Mouse (Mus musculus): Measurements from ENCODE around the gene Arhgef15. TPM values are rescaled to one million over a fixed set of nuclear protein-coding genes. Genes with fewer than 3 reads are reported as not detected.

The Arhgef15 gene
- polyA plus RNA-seq, 1 experiment from 2014 or later: 6.7 TPM

- peaks cover 7% of the 10 kb centered on the region for H3K4me1 ChIP-seq (ENCODE audit: control insufficient read depth, insufficient read depth, low read length)
- H3K27me3 ChIP-seq (ENCODE audit: control insufficient read depth, insufficient read depth, low read length): no peaks in the 10 kb centered on the region
- 88% methylated on average over 4 of the region's 4 CpGs for WGBS
- no peak overlapping the region for H3K4me2 ChIP-seq (ENCODE audit: low read depth, severe bottlenecking)
- H3K27ac ChIP-seq (replicated peaks; ENCODE audit: low read depth, low read length): no peak overlapping the region
- DNase-seq (ENCODE audit: low spot score): no peak
- no peak overlapping the region for H3K4me3 ChIP-seq (ENCODE audit: low read depth, low read length)
- peaks cover 19% of the 10 kb centered on the region for H3K36me3 ChIP-seq (ENCODE audit: control insufficient read depth, insufficient read depth, low read length)
- H3K9me3 ChIP-seq (ENCODE audit: control insufficient read depth, low read length): no peaks in the 10 kb centered on the region
- ATAC-seq (ENCODE audit: insufficient number of reproducible peaks, low FRiP score, low TSS enrichment, low read depth): no peak
- no peak overlapping the region for H3K9ac ChIP-seq (ENCODE audit: low read length)
These were observed 50.9 kb downstream of the Arhgef15 start for GRCm38 (mm10) chr11:68906461-68906790.

DNA sequence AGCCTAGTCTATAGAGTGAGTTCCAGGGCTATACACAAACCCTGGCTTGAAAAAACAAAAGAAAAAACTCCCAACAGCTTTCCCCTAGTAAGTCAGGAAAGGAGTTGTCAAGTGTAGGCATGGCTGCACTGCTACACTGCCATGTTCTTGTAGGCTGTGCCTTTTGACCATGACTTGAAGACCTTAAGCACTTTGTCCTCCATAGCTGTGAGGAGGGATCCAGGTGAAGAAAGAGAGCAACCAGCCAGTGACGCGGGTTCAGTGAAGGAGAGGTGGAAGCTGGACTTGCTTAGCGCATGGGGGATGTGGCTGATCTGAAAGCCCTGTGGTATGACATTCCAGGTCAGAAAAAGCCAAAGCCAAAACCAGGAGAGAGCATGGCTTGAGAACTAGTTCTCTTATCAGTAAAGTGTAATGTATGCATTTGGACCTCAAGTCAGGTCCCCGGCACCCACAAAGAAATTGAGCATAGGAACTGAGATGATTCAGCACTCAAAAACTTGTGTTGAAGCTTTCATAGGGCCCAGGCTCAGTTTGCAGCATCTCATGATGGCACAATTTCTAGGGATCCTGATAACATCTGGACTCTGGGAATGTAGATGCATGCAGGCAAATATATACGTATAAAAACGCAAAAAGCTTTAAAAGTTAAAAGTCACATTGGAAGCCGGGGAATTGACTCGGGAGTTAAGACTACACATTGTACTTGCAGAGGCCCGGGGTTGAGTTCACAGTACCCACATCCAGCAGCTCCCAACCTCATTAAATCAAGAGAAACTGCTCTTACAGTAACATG lies 51.4 kb downstream of the Arhgef15 start:
- Histone ChIP-seq H3K36me3 (ENCODE audit: control insufficient read depth, insufficient read depth, low read length) (peaks cover 19% of the 10 kb centered on the region), H3K9ac (ENCODE audit: low read length) (no peak overlapping the region), H3K4me3 (ENCODE audit: low read depth, low read length) (no peak overlapping the region), H3K4me1 (ENCODE audit: control insufficient read depth, insufficient read depth, low read length) (peaks cover 7% of the 10 kb centered on the region), H3K27me3 (ENCODE audit: control insufficient read depth, insufficient read depth, low read length) (no peaks in the 10 kb centered on the region), H3K9me3 (ENCODE audit: control insufficient read depth, low read length) (no peaks in the 10 kb centered on the region), H3K4me2 (ENCODE audit: low read depth, severe bottlenecking) (no peak overlapping the region), H3K27ac (replicated peaks; ENCODE audit: low read depth, low read length) (no peak overlapping the region)
- ATAC-seq (ENCODE audit: insufficient number of reproducible peaks, low FRiP score, low TSS enrichment, low read depth) (no peak), DNase-seq (ENCODE audit: low spot score) (no peak)
- 89% methylated on average over 9 of the region's 9 CpGs for WGBS

DNA sequence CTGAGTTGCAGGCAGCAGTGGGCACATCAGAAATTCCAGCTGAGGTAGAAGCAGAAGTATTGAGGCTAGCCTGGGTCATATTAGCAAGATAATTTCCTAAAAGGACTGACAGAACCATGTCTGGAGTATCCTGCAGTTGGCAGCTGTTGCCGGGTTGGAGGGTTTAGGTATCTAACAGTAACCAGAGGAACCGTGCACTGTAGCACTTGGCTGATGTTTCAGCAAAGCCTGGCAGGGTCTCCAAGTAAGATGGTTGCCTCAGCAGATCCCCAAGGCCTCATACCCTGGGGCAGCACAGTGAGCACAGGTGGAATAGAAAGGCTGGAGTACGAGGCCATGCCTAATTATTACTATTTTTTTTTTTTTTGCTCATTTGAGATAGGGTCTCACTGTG lies 52.1 kb downstream of the Arhgef15 start:
- H3K27ac ChIP-seq (replicated peaks; ENCODE audit: low read depth, low read length): no peak overlapping the region
- 89% methylated on average over 3 of the region's 3 CpGs for WGBS
- no peak overlapping the region for H3K9ac ChIP-seq (ENCODE audit: low read length)
- no peak overlapping the region for H3K4me3 ChIP-seq (ENCODE audit: low read depth, low read length)
- ATAC-seq (ENCODE audit: insufficient number of reproducible peaks, low FRiP score, low TSS enrichment, low read depth): no peak
- H3K27me3 ChIP-seq (ENCODE audit: control insufficient read depth, insufficient read depth, low read length): no peaks in the 10 kb centered on the region
- H3K4me2 ChIP-seq (ENCODE audit: low read depth, severe bottlenecking): no peak overlapping the region
- H3K36me3 ChIP-seq (ENCODE audit: control insufficient read depth, insufficient read depth, low read length): peaks cover 19% of the 10 kb centered on the region
- no peaks in the 10 kb centered on the region for H3K9me3 ChIP-seq (ENCODE audit: control insufficient read depth, low read length)
- no peak for DNase-seq (ENCODE audit: low spot score)
- peaks cover 7% of the 10 kb centered on the region for H3K4me1 ChIP-seq (ENCODE audit: control insufficient read depth, insufficient read depth, low read length)

- Histone ChIP-seq H3K9ac (ENCODE audit: low read length) (no peak overlapping the region), H3K4me1 (ENCODE audit: control insufficient read depth, insufficient read depth, low read length) (peaks cover 7% of the 10 kb centered on the region), H3K27me3 (ENCODE audit: control insufficient read depth, insufficient read depth, low read length) (no peaks in the 10 kb centered on the region), H3K36me3 (ENCODE audit: control insufficient read depth, insufficient read depth, low read length) (peaks cover 19% of the 10 kb centered on the region), H3K4me3 (ENCODE audit: low read depth, low read length) (no peak overlapping the region), H3K9me3 (ENCODE audit: control insufficient read depth, low read length) (no peaks in the 10 kb centered on the region), H3K27ac (replicated peaks; ENCODE audit: low read depth, low read length) (no peak overlapping the region), H3K4me2 (ENCODE audit: low read depth, severe bottlenecking) (no peak overlapping the region)
- DNase-seq (ENCODE audit: low spot score) (peak; percentile 82), ATAC-seq (ENCODE audit: insufficient number of reproducible peaks, low FRiP score, low TSS enrichment, low read depth) (no peak)
- WGBS: 88% methylated on average over 8 of the region's 8 CpGs
These were observed 52.7 kb downstream of the Arhgef15 start for GRCm38 (mm10) chr11:68904375-68905137.

DNA sequence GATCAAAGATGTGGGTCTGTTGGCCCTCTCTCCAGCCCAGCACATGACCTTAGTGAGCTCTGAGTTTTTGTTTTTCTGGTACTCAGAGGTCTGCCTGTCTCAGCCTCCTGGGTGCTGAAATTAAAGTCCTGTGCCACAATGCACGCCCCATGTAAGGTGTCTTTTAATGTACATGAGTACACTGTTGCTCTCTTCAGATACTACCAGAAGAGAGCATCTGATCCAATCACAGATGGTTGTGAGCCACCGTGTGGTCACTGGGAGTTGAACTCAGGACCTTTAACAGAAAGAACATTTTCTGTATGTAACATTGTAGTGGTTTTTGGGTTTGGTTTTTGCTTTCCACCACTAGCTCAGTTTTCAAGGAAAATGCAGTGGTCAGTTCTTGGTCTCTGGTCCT lies 53.5 kb downstream of the Arhgef15 start:
- Histone ChIP-seq H3K9me3 (ENCODE audit: control insufficient read depth, low read length) (no peaks in the 10 kb centered on the region), H3K4me1 (ENCODE audit: control insufficient read depth, insufficient read depth, low read length) (peaks cover 4% of the 10 kb centered on the region), H3K36me3 (ENCODE audit: control insufficient read depth, insufficient read depth, low read length) (peaks cover 19% of the 10 kb centered on the region), H3K9ac (ENCODE audit: low read length) (no peak overlapping the region), H3K27ac (replicated peaks; ENCODE audit: low read depth, low read length) (no peak overlapping the region), H3K4me2 (ENCODE audit: low read depth, severe bottlenecking) (no peak overlapping the region), H3K4me3 (ENCODE audit: low read depth, low read length) (no peak overlapping the region), H3K27me3 (ENCODE audit: control insufficient read depth, insufficient read depth, low read length) (no peaks in the 10 kb centered on the region)
- ATAC-seq (ENCODE audit: insufficient number of reproducible peaks, low FRiP score, low TSS enrichment, low read depth) (no peak), DNase-seq (ENCODE audit: low spot score) (no peak)
- WGBS: 92% methylated on average over 2 of the region's 2 CpGs

- WGBS: 84% methylated on average over 5 of the region's 5 CpGs
- Histone ChIP-seq H3K27me3 (ENCODE audit: control insufficient read depth, insufficient read depth, low read length) (no peaks in the 10 kb centered on the region), H3K36me3 (ENCODE audit: control insufficient read depth, insufficient read depth, low read length) (peaks cover 19% of the 10 kb centered on the region), H3K4me3 (ENCODE audit: low read depth, low read length) (peak overlapping the region; percentile 98), H3K27ac (replicated peaks; ENCODE audit: low read depth, low read length) (no peak overlapping the region), H3K4me2 (ENCODE audit: low read depth, severe bottlenecking) (peak overlapping the region; percentile 70), H3K4me1 (ENCODE audit: control insufficient read depth, insufficient read depth, low read length) (peaks cover 4% of the 10 kb centered on the region), H3K9me3 (ENCODE audit: control insufficient read depth, low read length) (no peaks in the 10 kb centered on the region), H3K9ac (ENCODE audit: low read length) (peak overlapping the region; percentile 95)
- DNase-seq (ENCODE audit: low spot score): no peak
- no peak for ATAC-seq (ENCODE audit: insufficient number of reproducible peaks, low FRiP score, low TSS enrichment, low read depth)
These were observed 54.5 kb downstream of the Arhgef15 start for GRCm38 (mm10) chr11:68902823-68903222.

DNA sequence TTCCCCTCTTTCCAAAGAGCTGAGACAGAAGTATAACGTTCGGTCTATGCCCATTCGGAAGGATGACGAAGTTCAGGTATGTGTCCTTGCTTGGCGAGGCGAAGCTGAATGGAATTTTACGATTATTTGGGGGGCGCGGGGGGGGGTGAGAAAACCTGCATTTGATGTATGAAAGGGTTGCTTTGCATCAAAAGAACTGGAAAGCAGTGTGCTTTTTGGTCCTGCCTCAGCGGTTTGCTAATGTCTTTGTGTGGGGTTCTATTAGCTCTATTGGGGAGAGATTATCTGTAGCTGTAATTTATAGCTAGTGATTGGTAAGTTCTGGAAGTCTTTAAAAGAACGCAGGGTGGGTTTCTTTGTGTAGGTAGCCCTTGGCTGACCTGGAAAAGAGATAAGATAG lies 54.9 kb downstream of the Arhgef15 start:
- Histone ChIP-seq H3K27ac (replicated peaks; ENCODE audit: low read depth, low read length) (no peak overlapping the region), H3K4me2 (ENCODE audit: low read depth, severe bottlenecking) (peak overlapping the region; percentile 70), H3K9me3 (ENCODE audit: control insufficient read depth, low read length) (no peaks in the 10 kb centered on the region), H3K4me3 (ENCODE audit: low read depth, low read length) (peak overlapping the region; percentile 98), H3K4me1 (ENCODE audit: control insufficient read depth, insufficient read depth, low read length) (peaks cover 4% of the 10 kb centered on the region), H3K36me3 (ENCODE audit: control insufficient read depth, insufficient read depth, low read length) (peaks cover 19% of the 10 kb centered on the region), H3K27me3 (ENCODE audit: control insufficient read depth, insufficient read depth, low read length) (no peaks in the 10 kb centered on the region), H3K9ac (ENCODE audit: low read length) (peak overlapping the region; percentile 95)
- DNase-seq (ENCODE audit: low spot score) (no peak), ATAC-seq (ENCODE audit: insufficient number of reproducible peaks, low FRiP score, low TSS enrichment, low read depth) (no peak)
- 2% methylated on average over 11 of the region's 11 CpGs for WGBS

DNA sequence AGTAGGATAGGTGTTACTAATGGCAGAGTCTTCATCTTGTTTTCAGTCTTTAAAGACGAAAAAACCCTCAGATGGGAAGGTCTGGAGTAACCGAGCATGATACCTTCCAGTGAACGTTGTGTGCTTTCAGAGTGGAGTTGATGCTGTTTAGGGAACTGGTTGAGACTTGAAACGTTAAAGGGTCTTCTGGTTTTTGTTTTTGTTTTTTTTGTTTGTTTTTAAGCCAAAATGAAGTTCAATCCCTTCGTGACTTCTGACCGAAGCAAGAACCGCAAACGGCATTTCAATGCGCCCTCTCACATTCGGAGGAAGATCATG lies 55.3 kb downstream of the Arhgef15 start:
- Histone ChIP-seq H3K36me3 (ENCODE audit: control insufficient read depth, insufficient read depth, low read length) (peaks cover 19% of the 10 kb centered on the region), H3K4me2 (ENCODE audit: low read depth, severe bottlenecking) (peak overlapping the region; percentile 70), H3K4me3 (ENCODE audit: low read depth, low read length) (peak overlapping the region; percentile 98), H3K9me3 (ENCODE audit: control insufficient read depth, low read length) (no peaks in the 10 kb centered on the region), H3K27ac (replicated peaks; ENCODE audit: low read depth, low read length) (peak overlapping the region; percentile 94), H3K4me1 (ENCODE audit: control insufficient read depth, insufficient read depth, low read length) (peaks cover 4% of the 10 kb centered on the region), H3K27me3 (ENCODE audit: control insufficient read depth, insufficient read depth, low read length) (no peaks in the 10 kb centered on the region), H3K9ac (ENCODE audit: low read length) (peak overlapping the region; percentile 95)
- DNase-seq (ENCODE audit: low spot score) (no peak), ATAC-seq (ENCODE audit: insufficient number of reproducible peaks, low FRiP score, low TSS enrichment, low read depth) (no peak)
- 1% methylated on average over 10 of the region's 10 CpGs for WGBS

All from limb, embryonic 11.5 days (tissue).